Mouse (Mus musculus) CD4-positive helper T cell, adult 2 months (primary cell): ENCODE results near the gene Tdrkh.

ENCODE experiments used
- DNase-seq: peaks from one replicate; pipeline ENCODE4 v3.0.0-alpha.2; 2012; ENCODE audit warnings: low read depth, missing footprints, low spot score

Gene Tdrkh

GRCm38 (mm10) chr3:94389420-94389819 is 23.7 kb upstream of the Tdrkh start:
- no peak for DNase-seq

- no peak for DNase-seq
Observed at GRCm38 (mm10) chr3:94391001-94391400, 22.1 kb upstream of the Tdrkh start.

- no peak for DNase-seq
Observed at GRCm38 (mm10) chr3:94392128-94392527, 20.9 kb upstream of the Tdrkh start.

GRCm38 (mm10) chr3:94393049-94393448 is 20.0 kb upstream of the Tdrkh start:
- DNase-seq = no peak

- DNase-seq = no peak
Observed at GRCm38 (mm10) chr3:94396336-94396735, 16.7 kb upstream of the Tdrkh start.

- DNase-seq = no peak
Observed at GRCm38 (mm10) chr3:94396851-94397250, 16.2 kb upstream of the Tdrkh start.

- no peak for DNase-seq
Observed at GRCm38 (mm10) chr3:94398217-94398616, 14.9 kb upstream of the Tdrkh start, which contains the start of gene Lingo4. Lingo4 (plus strand) TSS chr3:94398517.

- DNase-seq = no peak
Observed at GRCm38 (mm10) chr3:94398943-94399481, 14.1 kb upstream of the Tdrkh start.

- no peak for DNase-seq
Observed at GRCm38 (mm10) chr3:94399663-94400310, 13.3 kb upstream of the Tdrkh start.

- no peak for DNase-seq
Observed at GRCm38 (mm10) chr3:94402451-94402850, 10.6 kb upstream of the Tdrkh start.

- DNase-seq = no peak
Observed at GRCm38 (mm10) chr3:94404366-94405054, 8.6 kb upstream of the Tdrkh start.

GRCm38 (mm10) chr3:94405561-94405960 is 7.5 kb upstream of the Tdrkh start:
- DNase-seq = no peak

- DNase-seq = no peak
Observed at GRCm38 (mm10) chr3:94412530-94412929, 543 bp upstream of the Tdrkh start.

GRCm38 (mm10) chr3:94430980-94431379 is 17.9 kb downstream of the Tdrkh start:
- DNase-seq = no peak

GRCm38 (mm10) chr3:94434305-94434704 is 21.2 kb downstream of the Tdrkh start:
- no peak for DNase-seq

- DNase-seq = no peak
Observed at GRCm38 (mm10) chr3:94436420-94436819, 23.3 kb downstream of the Tdrkh start.

- peak; percentile 36 for DNase-seq
Observed at GRCm38 (mm10) chr3:94441182-94441581, 28.1 kb downstream of the Tdrkh start.

GRCm38 (mm10) chr3:94442951-94443596 is 30.0 kb downstream of the Tdrkh start, which contains the start of gene Mrpl9:
Mrpl9 (plus strand) TSS chr3:94443318.
- peak; percentile 96 for DNase-seq

GRCm38 (mm10) chr3:94443597-94443964 is 30.5 kb downstream of the Tdrkh start, which contains the start of gene Oaz3:
Oaz3 (minus strand) TSS chr3:94443915.
- peak; percentile 70 for DNase-seq

- no peak for DNase-seq
Observed at GRCm38 (mm10) chr3:94449377-94449776, 36.3 kb downstream of the Tdrkh start.

- DNase-seq = peak; percentile 77
Observed at GRCm38 (mm10) chr3:94456529-94457000, 43.5 kb downstream of the Tdrkh start.

- DNase-seq = no peak
Observed at GRCm38 (mm10) chr3:94457055-94457454, 44.0 kb downstream of the Tdrkh start.
